Mouse (Mus musculus) embryonic facial prominence, embryonic 11.5 days (tissue): ENCODE results near the gene Cyld. TPM values are rescaled to one million over a fixed set of nuclear protein-coding genes. Genes with fewer than 3 reads are reported as not detected.

ENCODE experiments used
- ATAC-seq: fragments of 200-750 bp; cut with Nextera tagmentation; replicated peaks from 2 replicates; pipeline ENCODE4 v1.8.0; 2017; ENCODE audit warnings: low read depth; ENCODE audit not compliant: insufficient number of reproducible peaks, low FRiP score, low TSS enrichment
- DNase-seq: peaks from one replicate; pipeline ENCODE4 v3.0.0-alpha.2; 2015; ENCODE audit warnings: low spot score
- H3K27ac ChIP-seq: fragments of 300-500 bp; sonication (generic); replicated peaks from 2 replicates; pipeline ENCODE4 v1.5.1; 2014; ENCODE audit warnings: mild to moderate bottlenecking, low read depth, low read length, control low read depth
- H3K27me3 ChIP-seq: fragments of 300-500 bp; sonication (generic); 2 replicates; pipeline ENCODE4 v1.6.1; 2014; ENCODE audit warnings: mild to moderate bottlenecking, low read length, moderate library complexity, mixed read lengths; ENCODE audit not compliant: control insufficient read depth, insufficient read depth
- H3K36me3 ChIP-seq: fragments of 300-500 bp; sonication (generic); replicated peaks from 2 replicates; pipeline ENCODE4 v1.6.1; 2014; ENCODE audit warnings: low read depth, mild to moderate bottlenecking, low read length, moderate library complexity, mixed read lengths; ENCODE audit not compliant: control insufficient read depth, insufficient read depth
- H3K4me1 ChIP-seq: fragments of 300-500 bp; sonication (generic); 2 replicates; pipeline ENCODE4 v1.6.1; 2014; ENCODE audit warnings: low read length, mixed read lengths; ENCODE audit not compliant: control insufficient read depth, insufficient read depth
- H3K4me2 ChIP-seq: fragments of 300-500 bp; sonication (generic); 2 replicates; pipeline ENCODE4 v1.6.1; 2014; ENCODE audit warnings: low read depth, mild to moderate bottlenecking, control low read depth, low read length, moderate library complexity
- H3K4me3 ChIP-seq: fragments of 300-500 bp; sonication (generic); 2 replicates; pipeline ENCODE4 v1.5.1; 2014; ENCODE audit warnings: low read depth, low read length, control low read depth
- H3K9ac ChIP-seq: fragments of 300-500 bp; sonication (generic); replicated peaks from 2 replicates; pipeline ENCODE4 v1.6.1; 2014; ENCODE audit warnings: mild to moderate bottlenecking, control low read depth, low read length
- H3K9me3 ChIP-seq: fragments of 300-500 bp; sonication (generic); replicated peaks from 2 replicates; pipeline ENCODE4 v1.6.1; 2016; ENCODE audit warnings: mild to moderate bottlenecking, low read length, inconsistent platforms, mixed read lengths; ENCODE audit not compliant: control insufficient read depth
- WGBS: fragments of 180-500 bp; shearing (Covaris S2); extraction: QIAGEN DNeasy Blood & Tissue Kit; methylation state at CpG from one replicate; pipeline ENCODE4 v1.1.7; 2014; 5-methylcytosine and 5-hydroxymethylcytosine counted together
- polyA plus RNA-seq: library from polyadenylated mRNA; unstranded; fragments of >200 nt; fragmentation: Nextera tagmentation; extraction: Ambion mirVana; gene quantifications from 2 replicates; pipeline ENCODE4 v1.2.1, GENCODE M21; 2014

Cyld gene
- polyA plus RNA-seq, 1 experiment from 2014 or later, result 14.3 TPM

GRCm38 (mm10) chr8:88680566-88680965 lies 16.3 kb upstream of the Cyld start:
- DNase-seq (no peak), ATAC-seq (no peak)
- WGBS, result 87% methylated on average over 2 of the region's 2 CpGs
- Histone ChIP-seq H3K4me1 (no peaks in the 10 kb centered on the region), H3K9me3 (no peaks in the 10 kb centered on the region; the same call in 1 of the 2 replicates), H3K9ac (no peak overlapping the region), H3K36me3 (no peaks in the 10 kb centered on the region), H3K4me3 (no peak overlapping the region), H3K27ac (no peak overlapping the region), H3K4me2 (no peak overlapping the region), H3K27me3 (no peaks in the 10 kb centered on the region)

GRCm38 (mm10) chr8:88681046-88681445 lies 15.8 kb upstream of the Cyld start:
- no peak overlapping the region for H3K9ac ChIP-seq
- no peaks in the 10 kb centered on the region; the same call in 1 of the 2 replicates for H3K9me3 ChIP-seq
- ATAC-seq (no peak), DNase-seq (no peak)
- no peaks in the 10 kb centered on the region for H3K4me1 ChIP-seq
- H3K4me3 ChIP-seq, result no peak overlapping the region
- H3K27ac ChIP-seq, result no peak overlapping the region
- no peaks in the 10 kb centered on the region for H3K36me3 ChIP-seq
- H3K27me3 ChIP-seq, result no peaks in the 10 kb centered on the region
- H3K4me2 ChIP-seq, result no peak overlapping the region
- WGBS, result 87% methylated on average over 8 of the region's 8 CpGs

- no peaks in the 10 kb centered on the region for H3K36me3 ChIP-seq
- no peaks in the 10 kb centered on the region for H3K27me3 ChIP-seq
- no peak for DNase-seq
- no peak overlapping the region for H3K4me2 ChIP-seq
- H3K4me3 ChIP-seq, result no peak overlapping the region
- no peak overlapping the region for H3K27ac ChIP-seq
- H3K9ac ChIP-seq, result no peak overlapping the region
- H3K4me1 ChIP-seq, result no peaks in the 10 kb centered on the region
- WGBS, result 89% methylated on average over 7 of the region's 7 CpGs
- no peak for ATAC-seq
- no peaks in the 10 kb centered on the region; the same call in 1 of the 2 replicates for H3K9me3 ChIP-seq
Observed at GRCm38 (mm10) chr8:88683656-88684289, 13.1 kb upstream of the Cyld start.

GRCm38 (mm10) chr8:88686226-88686905 lies 10.5 kb upstream of the Cyld start:
- no peak overlapping the region for H3K9ac ChIP-seq
- no peak for DNase-seq
- H3K4me1 ChIP-seq, result no peaks in the 10 kb centered on the region
- no peak for ATAC-seq
- H3K4me2 ChIP-seq, result no peak overlapping the region
- WGBS, result 59% methylated on average over 9 of the region's 9 CpGs
- H3K27me3 ChIP-seq, result no peaks in the 10 kb centered on the region
- no peak overlapping the region for H3K4me3 ChIP-seq
- H3K9me3 ChIP-seq, result no peaks in the 10 kb centered on the region
- H3K27ac ChIP-seq, result no peak overlapping the region
- H3K36me3 ChIP-seq, result no peaks in the 10 kb centered on the region

GRCm38 (mm10) chr8:88686906-88687235 lies 10.0 kb upstream of the Cyld start:
- Histone ChIP-seq H3K9ac (no peak overlapping the region), H3K9me3 (no peaks in the 10 kb centered on the region), H3K27ac (no peak overlapping the region), H3K4me1 (no peaks in the 10 kb centered on the region), H3K27me3 (no peaks in the 10 kb centered on the region), H3K4me3 (no peak overlapping the region), H3K36me3 (no peaks in the 10 kb centered on the region), H3K4me2 (no peak overlapping the region)
- WGBS, result 83% methylated on average over 8 of the region's 8 CpGs
- DNase-seq (no peak), ATAC-seq (no peak)

- Histone ChIP-seq H3K4me1 (no peaks in the 10 kb centered on the region), H3K4me2 (no peak overlapping the region), H3K9me3 (no peaks in the 10 kb centered on the region), H3K9ac (no peak overlapping the region), H3K36me3 (no peaks in the 10 kb centered on the region), H3K4me3 (no peak overlapping the region), H3K27me3 (no peaks in the 10 kb centered on the region), H3K27ac (no peak overlapping the region)
- DNase-seq, result no peak
- no peak for ATAC-seq
- 73% methylated on average over 6 of the region's 6 CpGs for WGBS
Observed at GRCm38 (mm10) chr8:88689151-88689550, 7.7 kb upstream of the Cyld start.

- DNase-seq (no peak), ATAC-seq (no peak)
- no peaks in the 10 kb centered on the region for H3K4me1 ChIP-seq
- no peak overlapping the region for H3K4me2 ChIP-seq
- H3K36me3 ChIP-seq, result no peaks in the 10 kb centered on the region
- no peaks in the 10 kb centered on the region for H3K9me3 ChIP-seq
- WGBS, result 85% methylated on average over 6 of the region's 6 CpGs
- H3K9ac ChIP-seq, result no peak overlapping the region
- H3K27me3 ChIP-seq, result no peaks in the 10 kb centered on the region
- H3K4me3 ChIP-seq, result no peak overlapping the region
- H3K27ac ChIP-seq, result no peak overlapping the region
Observed at GRCm38 (mm10) chr8:88689891-88690290, 6.9 kb upstream of the Cyld start.

GRCm38 (mm10) chr8:88691342-88691948 lies 5.4 kb upstream of the Cyld start:
- Histone ChIP-seq H3K36me3 (no peaks in the 10 kb centered on the region), H3K9me3 (no peaks in the 10 kb centered on the region), H3K9ac (no peak overlapping the region), H3K27ac (no peak overlapping the region), H3K4me2 (no peak overlapping the region), H3K27me3 (no peaks in the 10 kb centered on the region), H3K4me1 (no peaks in the 10 kb centered on the region), H3K4me3 (no peak overlapping the region)
- no peak for ATAC-seq
- DNase-seq, result no peak
- WGBS, result 47% methylated on average over 4 of the region's 4 CpGs
